Mouse (Mus musculus): ENCODE results near the gene Rnf115. TPM values are rescaled to one million over a fixed set of nuclear protein-coding genes. Genes with fewer than 3 reads are reported as not detected.

Gene Rnf115
- polyA plus RNA-seq, 1 experiment = 57.0 TPM

DNA sequence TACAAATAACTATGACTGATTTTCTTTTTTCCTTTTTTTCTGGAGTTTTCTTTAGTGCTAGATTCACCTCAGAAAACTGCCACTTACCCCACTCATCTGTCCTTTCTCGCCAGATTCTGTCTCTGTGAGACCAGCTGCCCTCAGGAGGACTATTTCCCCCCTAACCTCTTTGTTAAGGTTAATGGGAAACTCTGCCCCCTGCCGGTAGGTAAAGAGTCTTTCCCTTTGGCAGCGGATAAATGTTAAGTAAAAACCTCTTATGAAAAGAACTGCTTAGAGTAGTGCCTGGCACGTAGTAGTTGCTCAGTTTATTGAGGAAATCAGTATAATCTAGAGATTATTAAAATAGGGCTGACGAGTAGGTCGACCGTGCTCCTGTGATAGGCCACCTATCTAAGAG lies 27.1 kb upstream of the Rnf115 start:
- no peak for DNase-seq
- Histone ChIP-seq H3K4me1 (ENCODE audit: control insufficient read depth, insufficient read depth, low read length) (peaks cover 10% of the 10 kb centered on the region; the same call in 1 of the 2 replicates), H3K27me3 (ENCODE audit: control insufficient read depth, insufficient read depth, low read length) (no peaks in the 10 kb centered on the region), H3K4me3 (replicated peaks; ENCODE audit: insufficient read depth, low read depth, low read length) (no peak overlapping the region), H3K27ac (ENCODE audit: insufficient read depth, low read length) (no peak overlapping the region)
- no peak for TF ChIP-seq CTCF (IDR thresholded peaks at IDR 0.05; ENCODE audit: borderline replicate concordance, insufficient read depth, low read depth, low read length)
- no peak for TF ChIP-seq POLR2A (IDR thresholded peaks at IDR 0.05; ENCODE audit: borderline replicate concordance, insufficient read depth, low read length)
- WGBS = 70% methylated on average over 7 of the region's 7 CpGs

DNA sequence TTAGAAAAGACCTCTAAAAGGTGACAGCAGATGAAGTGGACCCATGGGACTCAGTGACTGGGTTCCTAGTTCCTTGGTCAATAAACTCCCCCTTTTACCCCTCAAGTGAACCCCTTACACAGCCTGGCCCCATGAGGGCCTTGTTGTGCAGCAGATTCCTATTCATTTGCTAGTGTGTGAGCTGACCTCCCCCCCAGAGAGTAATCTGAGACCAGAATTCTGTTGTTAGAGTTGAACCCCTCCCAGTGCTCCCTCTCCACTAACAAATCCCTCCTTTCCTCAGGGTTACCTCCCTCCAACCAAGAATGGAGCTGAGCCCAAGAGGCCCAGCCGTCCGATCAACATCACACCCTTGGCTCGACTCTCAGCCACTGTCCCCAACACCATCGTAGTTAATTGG lies 26.5 kb upstream of the Rnf115 start:
- no peaks in the 10 kb centered on the region for H3K27me3 ChIP-seq (ENCODE audit: control insufficient read depth, insufficient read depth, low read length)
- 84% methylated on average over 4 of the region's 4 CpGs for WGBS
- TF ChIP-seq POLR2A (IDR thresholded peaks at IDR 0.05; ENCODE audit: borderline replicate concordance, insufficient read depth, low read length) = no peak
- TF ChIP-seq CTCF (IDR thresholded peaks at IDR 0.05; ENCODE audit: borderline replicate concordance, insufficient read depth, low read depth, low read length) = no peak
- H3K4me1 ChIP-seq (ENCODE audit: control insufficient read depth, insufficient read depth, low read length) = peaks cover 10% of the 10 kb centered on the region; the same call in 1 of the 2 replicates
- H3K4me3 ChIP-seq (replicated peaks; ENCODE audit: insufficient read depth, low read depth, low read length) = no peak overlapping the region
- DNase-seq = no peak
- no peak overlapping the region for H3K27ac ChIP-seq (ENCODE audit: insufficient read depth, low read length)

GRCm38 (mm10) chr3:96704778-96705177 lies 22.7 kb upstream of the Rnf115 start:
- no peak for DNase-seq
- H3K27ac ChIP-seq (ENCODE audit: insufficient read depth, low read length) = no peak overlapping the region
- H3K4me1 ChIP-seq (ENCODE audit: control insufficient read depth, insufficient read depth, low read length) = no peaks in the 10 kb centered on the region
- WGBS = 60% methylated on average over 11 of the region's 11 CpGs
- no peak overlapping the region for H3K4me3 ChIP-seq (replicated peaks; ENCODE audit: insufficient read depth, low read depth, low read length)
- peak; percentile 38; the same call in 1 of the 2 replicates for TF ChIP-seq CTCF (IDR thresholded peaks at IDR 0.05; ENCODE audit: borderline replicate concordance, insufficient read depth, low read depth, low read length)
- TF ChIP-seq POLR2A (IDR thresholded peaks at IDR 0.05; ENCODE audit: borderline replicate concordance, insufficient read depth, low read length) = no peak
- no peaks in the 10 kb centered on the region for H3K27me3 ChIP-seq (ENCODE audit: control insufficient read depth, insufficient read depth, low read length)

GRCm38 (mm10) chr3:96706217-96706616 lies 21.2 kb upstream of the Rnf115 start:
- no peaks in the 10 kb centered on the region for H3K27me3 ChIP-seq (ENCODE audit: control insufficient read depth, insufficient read depth, low read length)
- H3K27ac ChIP-seq (ENCODE audit: insufficient read depth, low read length) = no peak overlapping the region
- H3K4me3 ChIP-seq (replicated peaks; ENCODE audit: insufficient read depth, low read depth, low read length) = no peak overlapping the region
- TF ChIP-seq CTCF (IDR thresholded peaks at IDR 0.05; ENCODE audit: borderline replicate concordance, insufficient read depth, low read depth, low read length) = no peak
- TF ChIP-seq POLR2A (IDR thresholded peaks at IDR 0.05; ENCODE audit: borderline replicate concordance, insufficient read depth, low read length) = no peak
- H3K4me1 ChIP-seq (ENCODE audit: control insufficient read depth, insufficient read depth, low read length) = no peaks in the 10 kb centered on the region
- WGBS = 93% methylated on average over 11 of the region's 11 CpGs
- no peak for DNase-seq

- TF ChIP-seq POLR2A (IDR thresholded peaks at IDR 0.05; ENCODE audit: borderline replicate concordance, insufficient read depth, low read length) (no peak), CTCF (IDR thresholded peaks at IDR 0.05; ENCODE audit: borderline replicate concordance, insufficient read depth, low read depth, low read length) (no peak)
- Histone ChIP-seq H3K27ac (ENCODE audit: insufficient read depth, low read length) (no peak overlapping the region), H3K4me1 (ENCODE audit: control insufficient read depth, insufficient read depth, low read length) (no peaks in the 10 kb centered on the region), H3K4me3 (replicated peaks; ENCODE audit: insufficient read depth, low read depth, low read length) (no peak overlapping the region), H3K27me3 (ENCODE audit: control insufficient read depth, insufficient read depth, low read length) (no peaks in the 10 kb centered on the region)
- 65% methylated on average over 7 of the region's 7 CpGs for WGBS
- DNase-seq = no peak
Measured at GRCm38 (mm10) chr3:96706984-96707383, 20.5 kb upstream of the Rnf115 start.

DNA sequence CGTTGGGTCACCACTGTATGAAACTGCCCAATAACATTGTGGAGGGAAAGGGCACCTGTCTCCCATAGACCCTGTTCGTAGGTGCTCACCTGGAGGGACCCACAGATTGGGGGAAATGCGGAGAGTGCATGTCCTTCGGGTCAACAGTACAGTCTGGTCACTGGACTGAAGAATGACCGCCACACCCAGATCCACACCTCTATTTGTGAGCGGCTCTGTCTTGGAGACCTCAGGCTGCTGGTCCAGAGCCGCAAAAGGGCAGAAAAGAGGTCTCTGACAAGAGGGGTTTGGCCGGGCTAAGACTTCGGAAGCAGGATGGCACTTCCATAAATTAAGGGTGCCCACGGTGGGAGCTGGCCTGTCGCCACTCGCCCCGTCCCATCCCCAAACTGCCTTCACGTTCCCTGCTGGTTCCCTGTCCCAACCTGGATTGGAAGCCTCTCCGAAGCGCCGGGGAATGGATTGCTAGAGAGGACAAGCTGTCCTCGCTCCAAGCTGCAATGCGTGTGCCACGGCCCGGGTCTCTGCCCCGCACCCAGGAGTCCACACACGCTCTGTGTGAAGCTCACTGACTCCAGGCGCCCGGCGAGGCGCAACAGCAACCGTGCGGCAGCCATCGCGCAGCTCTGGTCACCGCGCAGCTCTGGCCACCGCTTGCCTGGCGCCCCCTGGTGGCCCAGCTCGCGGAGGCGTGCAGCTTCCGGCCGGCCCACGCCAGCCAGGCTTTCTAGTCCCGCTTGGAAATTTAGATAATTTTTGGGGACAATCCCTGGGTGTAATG lies 19.4 kb upstream of the Rnf115 start, which contains the start of gene Nudt17:
Gene Nudt17, minus strand, starts transcription at position 660 of the 781 bp plus-strand sequence.
- WGBS = 4% methylated on average over 42 of the region's 42 CpGs
- no peak within 1 kb of the TSS for H3K27ac ChIP-seq (ENCODE audit: insufficient read depth, low read length)

GRCm38 (mm10) chr3:96708684-96709064 lies 18.8 kb upstream of the Rnf115 start:
- 41% methylated on average over 2 of the region's 2 CpGs for WGBS
- no peak for DNase-seq
- H3K27ac ChIP-seq (ENCODE audit: insufficient read depth, low read length) = no peak overlapping the region
- H3K27me3 ChIP-seq (ENCODE audit: control insufficient read depth, insufficient read depth, low read length) = no peaks in the 10 kb centered on the region
- TF ChIP-seq CTCF (IDR thresholded peaks at IDR 0.05; ENCODE audit: borderline replicate concordance, insufficient read depth, low read depth, low read length) (no peak), POLR2A (IDR thresholded peaks at IDR 0.05; ENCODE audit: borderline replicate concordance, insufficient read depth, low read length) (no peak)
- H3K4me1 ChIP-seq (ENCODE audit: control insufficient read depth, insufficient read depth, low read length) = no peaks in the 10 kb centered on the region
- no peak overlapping the region for H3K4me3 ChIP-seq (replicated peaks; ENCODE audit: insufficient read depth, low read depth, low read length)

More for the DNA sequence above, 19.4 kb upstream of the Rnf115 start, which contains the start of gene Nudt17:
- Histone ChIP-seq H3K27me3 (ENCODE audit: control insufficient read depth, insufficient read depth, low read length) (no peaks in the 10 kb centered on the region), H3K4me3 (replicated peaks; ENCODE audit: insufficient read depth, low read depth, low read length) (peak within 1 kb of the TSS; percentile 75), H3K4me1 (ENCODE audit: control insufficient read depth, insufficient read depth, low read length) (no peaks in the 10 kb centered on the region)
- TF ChIP-seq POLR2A (IDR thresholded peaks at IDR 0.05; ENCODE audit: borderline replicate concordance, insufficient read depth, low read length) = peak; percentile 45; the same call in 1 of the 2 replicates
- TF ChIP-seq CTCF (IDR thresholded peaks at IDR 0.05; ENCODE audit: borderline replicate concordance, insufficient read depth, low read depth, low read length) = peak; percentile 82
- peak; percentile 82 to 87 for DNase-seq

GRCm38 (mm10) chr3:96714286-96714685 lies 13.2 kb upstream of the Rnf115 start:
- Histone ChIP-seq H3K27me3 (ENCODE audit: control insufficient read depth, insufficient read depth, low read length) (no peaks in the 10 kb centered on the region), H3K4me1 (ENCODE audit: control insufficient read depth, insufficient read depth, low read length) (no peaks in the 10 kb centered on the region), H3K27ac (ENCODE audit: insufficient read depth, low read length) (no peak overlapping the region), H3K4me3 (replicated peaks; ENCODE audit: insufficient read depth, low read depth, low read length) (no peak overlapping the region)
- 96% methylated on average over 5 of the region's 5 CpGs for WGBS
- TF ChIP-seq CTCF (IDR thresholded peaks at IDR 0.05; ENCODE audit: borderline replicate concordance, insufficient read depth, low read depth, low read length) = no peak
- no peak for TF ChIP-seq POLR2A (IDR thresholded peaks at IDR 0.05; ENCODE audit: borderline replicate concordance, insufficient read depth, low read length)
- no peak for DNase-seq
